Mouse (Mus musculus) urinary bladder, postnatal 36 days (tissue): ENCODE data around the gene Napsa.

Source experiments
- DNase-seq, 2 experiments: peaks; one replicate each; pipeline ENCODE4 v3.0.0; 2022; ENCODE audit warnings: low spot score in 2 of 2, mixed read lengths in 1 of 2

Gene Napsa

DNA sequence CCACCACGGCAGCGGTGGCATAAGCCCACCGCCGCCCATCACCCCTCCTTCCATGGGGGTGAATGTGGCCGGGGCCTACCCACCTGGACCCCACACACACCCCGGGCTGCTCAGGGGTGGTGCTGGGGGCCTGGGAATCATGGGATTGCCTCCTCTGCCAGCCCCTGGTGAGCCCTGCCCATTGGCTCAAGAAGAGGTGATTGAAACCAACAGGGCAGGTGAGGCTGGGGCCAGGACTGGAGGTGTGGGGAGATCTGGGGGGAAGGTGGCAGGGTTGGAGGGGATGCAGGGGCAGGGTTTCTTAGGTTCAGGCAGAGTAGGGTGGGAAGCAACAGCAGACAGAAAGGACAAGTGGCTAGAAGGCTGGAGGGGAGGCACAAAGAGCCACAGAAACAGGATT is 23.9 kb downstream of the Napsa start:
- DNase-seq: no peak

DNA sequence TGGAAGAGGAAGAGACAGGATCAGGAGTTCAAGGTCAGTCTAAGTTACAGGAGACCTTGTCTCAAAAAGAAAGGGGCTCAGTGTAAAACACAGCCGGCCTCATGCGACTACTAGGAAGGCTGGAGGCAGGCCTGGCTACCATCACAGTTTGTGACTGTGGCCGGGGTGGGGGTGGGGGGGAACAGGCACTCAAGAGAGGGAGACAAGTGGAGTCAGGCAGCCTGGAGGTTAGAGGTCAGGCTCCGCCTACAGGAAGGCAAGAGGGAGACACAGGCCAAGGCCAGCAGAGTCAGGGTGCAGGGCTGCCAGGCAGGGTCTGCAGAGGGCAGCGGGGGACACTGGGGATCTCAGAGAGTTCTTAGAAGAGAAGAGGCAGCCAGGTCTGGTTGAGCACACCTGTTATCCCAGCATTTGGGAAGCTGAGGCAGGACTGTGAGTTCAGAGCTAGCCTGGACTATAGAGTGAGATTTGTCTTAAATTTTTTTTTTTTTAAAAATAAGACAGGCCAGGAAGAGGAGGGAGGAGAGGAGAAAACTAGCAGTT is 24.9 kb downstream of the Napsa start:
- DNase-seq: no peak

DNA sequence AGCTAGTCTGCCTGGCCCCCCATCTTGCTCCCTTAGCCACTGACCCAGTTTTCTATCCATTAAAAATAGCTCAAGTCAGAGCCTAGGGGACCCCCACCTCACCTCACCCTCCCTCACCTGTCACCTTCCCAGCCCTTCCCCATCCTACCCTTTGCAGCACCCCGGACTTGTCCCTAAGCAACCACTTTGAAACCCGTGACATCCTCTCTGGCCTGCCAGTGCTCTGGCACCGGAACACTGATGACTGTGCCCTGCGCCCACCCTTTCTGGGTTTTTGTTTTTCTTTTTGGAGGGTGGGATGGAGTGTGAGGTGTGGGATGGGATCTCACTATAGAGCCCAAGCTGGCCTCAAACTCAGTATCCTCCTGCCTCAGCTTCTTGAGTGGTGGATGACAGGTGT is 25.5 kb downstream of the Napsa start:
- DNase-seq: no peak

DNA sequence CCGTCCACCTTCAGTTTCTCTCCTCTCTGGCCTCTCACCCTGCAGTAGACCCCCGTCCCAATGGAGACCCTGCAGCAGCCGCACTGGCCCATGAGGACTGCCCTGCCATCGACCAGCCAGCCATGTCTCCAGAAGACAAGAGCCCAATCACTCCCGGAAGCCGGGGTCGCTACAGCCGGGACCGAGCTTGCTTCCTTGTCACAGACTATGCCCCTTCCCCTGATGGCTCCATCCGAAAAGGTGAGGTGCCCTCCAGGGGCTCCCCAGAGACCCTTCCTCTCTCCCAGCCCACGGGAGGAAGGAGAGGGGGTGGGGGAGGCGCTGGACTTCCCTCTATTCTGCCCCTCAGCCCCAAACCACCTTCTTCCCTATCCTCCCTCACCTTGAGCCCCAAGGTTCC is 26.2 kb downstream of the Napsa start:
- DNase-seq: no peak

DNA sequence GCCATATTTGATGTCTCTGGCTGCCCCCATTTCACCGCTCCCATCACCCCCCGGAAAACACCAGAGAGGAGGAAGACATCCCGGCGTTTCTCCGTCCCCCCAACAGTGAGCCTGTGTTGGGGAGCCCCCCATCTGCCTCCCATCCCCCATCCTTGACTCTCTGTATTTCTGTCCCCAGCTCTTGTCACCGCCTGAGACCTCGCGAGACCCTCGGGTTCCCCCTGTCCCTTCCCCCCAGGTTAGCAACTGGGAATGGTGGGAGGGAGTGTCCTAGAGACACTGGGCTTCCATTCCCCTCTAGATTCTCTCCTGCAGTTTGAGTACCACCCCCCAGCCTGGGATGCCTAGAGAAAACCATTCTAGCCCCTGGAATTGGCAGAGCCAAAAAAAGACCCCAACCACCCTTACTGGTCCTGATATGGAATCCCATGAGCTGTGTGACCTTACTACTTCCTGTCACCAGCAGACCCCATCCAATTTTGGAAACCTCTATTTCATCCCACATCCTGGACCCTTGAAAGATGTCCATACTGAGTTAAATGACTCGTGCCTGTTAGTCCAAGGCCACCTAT is 28.6 kb downstream of the Napsa start:
- DNase-seq: no peak

DNA sequence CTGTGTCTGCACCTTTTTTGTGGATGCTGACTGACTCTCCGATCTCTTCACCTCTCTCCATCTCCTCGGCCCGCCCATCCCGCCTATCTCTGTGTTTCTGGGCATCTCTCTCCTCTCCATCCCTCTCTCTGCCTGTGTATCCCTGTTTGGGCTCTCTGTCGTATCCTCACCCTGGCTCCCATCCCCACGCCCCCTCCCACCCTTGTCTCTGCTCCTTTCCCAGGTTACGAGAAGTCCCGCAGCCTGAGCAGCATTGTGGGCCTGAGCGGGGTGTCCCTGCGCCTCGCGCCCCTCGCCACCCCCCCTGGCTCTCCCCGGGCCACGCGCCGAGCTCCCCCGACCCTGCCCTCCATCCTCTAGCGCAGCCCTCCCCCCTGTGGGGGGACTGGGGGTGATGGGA is 29.5 kb downstream of the Napsa start:
- DNase-seq: no peak

DNA sequence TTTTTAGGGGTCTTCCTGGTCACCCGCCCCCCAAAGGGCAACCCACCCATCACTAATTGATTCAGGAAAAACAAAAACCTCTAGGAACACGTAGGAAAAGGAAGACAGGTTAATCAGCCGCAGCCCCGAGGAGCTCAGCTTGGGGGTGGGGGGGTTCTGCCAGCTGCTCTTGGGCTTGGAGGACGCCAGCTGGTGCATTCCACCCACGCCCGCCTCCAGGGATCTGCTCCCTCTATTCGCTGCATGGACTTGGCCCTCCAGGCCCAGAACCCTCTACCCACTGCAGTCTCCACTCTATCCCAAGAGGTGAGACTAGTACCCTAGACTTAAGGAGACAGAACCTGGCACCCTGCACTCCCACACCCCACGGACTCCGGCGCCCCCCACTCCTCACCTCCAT is 30.3 kb downstream of the Napsa start:
- DNase-seq: no peak

DNA sequence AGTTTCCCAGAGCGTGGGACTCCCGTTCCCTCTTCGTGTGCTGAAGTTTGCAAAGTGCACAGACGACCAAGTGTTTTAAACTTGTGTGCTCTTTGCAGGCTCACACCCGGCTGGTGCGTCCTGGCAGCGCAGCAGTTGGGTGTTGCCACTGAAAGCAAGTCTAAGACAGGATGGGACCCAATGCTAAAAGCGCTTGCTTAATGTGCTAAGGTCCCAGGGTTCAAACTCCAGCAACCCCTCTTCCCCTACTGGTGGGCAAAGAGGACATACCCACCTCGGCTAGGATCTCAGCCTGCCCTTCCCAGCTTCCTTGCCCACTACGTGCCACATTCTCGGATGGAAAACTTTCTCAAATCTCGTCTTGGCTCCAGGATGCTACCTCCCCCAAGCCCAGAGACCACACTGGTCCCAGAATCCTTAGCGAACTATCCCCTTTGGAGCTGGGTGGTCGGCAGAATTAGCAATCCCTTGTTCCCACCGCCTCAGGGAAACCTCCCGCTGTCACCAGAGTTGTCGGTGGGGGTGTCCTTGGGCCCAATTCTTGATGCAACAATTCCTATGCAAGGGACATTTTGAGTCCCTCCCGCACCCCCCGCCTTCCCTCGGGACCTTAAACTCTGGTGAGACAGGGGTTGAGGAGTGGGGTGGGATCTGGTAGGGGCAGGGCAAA is 31.1 kb downstream of the Napsa start:
- DNase-seq: no peak

DNA sequence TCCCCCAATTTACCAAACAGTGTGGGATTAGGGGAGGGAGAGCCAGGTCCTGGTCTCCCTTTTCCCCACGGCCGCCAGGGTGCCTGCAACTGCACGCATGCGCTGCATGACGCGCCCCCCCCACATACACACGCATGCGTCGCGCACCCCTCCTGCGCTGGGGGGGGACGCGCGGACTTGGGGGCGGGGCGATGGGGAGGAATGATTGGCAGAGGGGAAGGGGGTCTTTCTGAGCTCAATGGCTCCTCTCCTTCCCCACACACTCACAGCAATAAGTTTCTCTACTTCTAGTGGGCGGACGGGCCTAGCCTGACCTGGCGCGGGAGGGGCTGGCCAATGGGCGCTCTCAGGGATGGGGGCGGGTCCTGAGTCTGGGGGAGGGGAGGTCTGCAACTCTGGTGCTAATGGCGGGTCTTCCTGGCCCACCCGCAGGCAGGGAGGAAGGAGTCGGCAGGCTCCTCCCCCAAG is 32.0 kb downstream of the Napsa start:
- DNase-seq: no peak

DNA sequence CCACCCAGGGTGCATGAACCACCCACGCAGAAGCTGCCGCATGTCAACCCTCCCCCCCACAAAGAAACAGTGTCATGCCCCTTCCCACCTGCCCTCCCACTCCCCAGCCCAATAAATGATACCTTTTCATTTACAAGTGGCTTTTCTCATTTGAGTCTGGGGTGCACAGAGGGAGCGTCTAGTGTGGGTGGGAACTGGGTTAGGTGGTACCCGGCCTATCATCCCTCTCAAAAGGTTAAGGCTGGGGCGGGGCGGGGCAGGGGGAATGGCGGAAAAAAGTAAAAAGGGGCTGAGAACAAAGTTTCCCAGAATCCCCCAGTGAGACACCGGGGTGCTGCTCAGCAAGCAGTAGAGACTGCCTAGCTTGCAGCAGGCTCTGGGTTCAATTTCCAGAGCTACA is 32.4 kb downstream of the Napsa start:
- no peak for DNase-seq

DNA sequence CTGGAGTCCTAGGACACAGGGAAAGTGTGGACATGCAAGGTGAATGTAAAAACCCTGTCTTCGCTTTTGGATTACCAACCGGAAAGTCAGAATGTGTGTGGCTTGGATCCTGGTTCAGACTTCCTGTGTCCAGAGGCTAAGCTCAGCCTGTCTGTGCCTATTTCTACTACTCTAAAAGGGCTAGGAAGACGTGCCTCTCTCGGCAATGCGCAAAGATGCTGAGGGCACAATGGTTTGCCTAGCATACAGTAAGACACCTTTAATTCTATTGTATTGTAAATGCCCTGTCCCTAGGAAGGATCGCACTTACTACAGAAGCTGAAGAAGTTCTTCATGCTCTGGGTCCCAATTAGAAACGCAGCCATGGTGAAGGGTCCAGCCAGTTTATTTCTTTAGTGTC is 33.3 kb downstream of the Napsa start:
- DNase-seq: no peak

DNA sequence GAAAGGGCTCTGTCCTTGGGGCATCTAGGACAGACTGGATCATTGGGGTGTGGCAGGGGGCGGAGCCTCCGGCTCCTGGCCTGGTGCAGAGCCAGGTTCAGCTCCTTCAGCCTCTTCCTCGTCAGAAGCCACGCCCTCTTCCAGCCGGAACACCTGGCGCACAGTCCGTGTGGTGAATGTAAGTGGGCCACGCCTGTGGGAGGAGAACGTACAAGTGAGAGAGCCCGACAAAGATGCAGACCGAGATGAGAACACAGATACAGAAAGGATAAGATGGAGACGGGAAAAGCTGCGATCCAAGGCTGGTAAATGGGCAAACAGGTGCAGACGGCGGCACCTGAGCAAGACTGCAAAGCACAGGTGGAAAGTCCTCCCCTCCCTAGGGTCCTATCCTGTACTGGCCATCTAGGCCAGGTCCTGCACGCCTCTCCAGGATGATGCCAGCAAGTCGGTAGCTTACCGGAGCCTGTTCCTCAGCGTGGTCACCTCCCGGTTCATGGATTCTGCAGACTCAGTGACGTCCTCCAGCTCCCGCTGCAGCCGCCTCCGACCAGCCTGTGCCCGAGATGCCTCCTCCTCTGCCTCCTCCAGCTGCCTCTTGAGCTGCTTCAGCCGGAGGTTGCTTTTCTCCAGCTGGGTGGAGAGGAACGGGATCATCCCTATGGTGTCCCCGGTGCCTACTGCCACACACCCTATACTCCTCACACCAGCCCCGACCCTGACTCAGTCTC is 34.2 kb downstream of the Napsa start:
- no peak for DNase-seq

DNA sequence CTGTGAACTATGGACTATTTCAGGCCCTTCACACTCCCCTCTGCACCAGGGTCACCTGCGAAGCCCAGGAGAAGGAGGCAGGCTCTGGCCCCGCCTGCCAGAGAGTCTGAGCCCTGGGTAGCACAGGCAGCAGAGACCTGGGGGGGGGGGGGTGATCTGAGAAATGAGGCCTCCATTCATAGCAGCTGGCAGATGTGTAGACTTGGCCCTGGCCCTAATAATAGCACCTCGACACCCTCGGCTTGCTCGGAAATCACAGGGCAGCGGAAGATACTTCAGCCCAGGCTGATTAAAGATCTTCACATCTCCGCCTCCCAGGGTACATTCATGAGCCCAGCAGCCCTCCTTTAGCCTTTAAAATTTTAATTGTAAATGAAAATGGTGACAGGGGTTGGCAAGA is 40.0 kb downstream of the Napsa start:
- no peak for DNase-seq

DNA sequence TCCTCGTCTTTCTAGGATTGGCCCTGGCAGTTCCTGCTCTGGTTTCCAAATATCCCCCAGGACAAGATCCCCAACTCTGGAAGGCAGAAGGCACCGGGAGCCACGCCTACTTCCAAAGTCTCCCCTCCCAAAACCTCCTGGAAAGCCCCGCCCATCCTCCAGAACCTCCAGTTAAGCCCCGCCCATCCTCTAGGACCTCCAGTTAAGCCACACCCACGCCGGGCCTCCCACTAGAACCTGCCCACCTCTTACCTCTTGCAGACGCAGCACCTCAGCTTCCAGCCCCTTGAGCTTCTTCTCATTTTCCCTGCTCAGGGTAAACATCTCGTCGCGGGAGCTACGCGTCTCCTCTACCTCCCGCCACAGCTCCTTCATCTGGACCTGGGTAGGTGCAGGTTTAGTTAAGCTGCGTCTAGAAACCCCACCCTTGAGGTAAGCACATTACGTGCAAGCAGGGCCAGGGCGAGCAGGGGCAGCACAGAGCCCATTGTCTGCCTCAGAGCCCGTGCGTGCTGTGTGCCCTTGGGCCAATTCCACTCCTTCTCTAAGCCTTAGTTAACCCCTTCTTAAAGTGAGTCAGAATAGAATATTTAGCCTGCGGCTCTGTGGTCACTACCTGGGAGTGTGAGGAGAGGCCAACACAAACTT is 42.0 kb downstream of the Napsa start:
- DNase-seq: no peak

DNA sequence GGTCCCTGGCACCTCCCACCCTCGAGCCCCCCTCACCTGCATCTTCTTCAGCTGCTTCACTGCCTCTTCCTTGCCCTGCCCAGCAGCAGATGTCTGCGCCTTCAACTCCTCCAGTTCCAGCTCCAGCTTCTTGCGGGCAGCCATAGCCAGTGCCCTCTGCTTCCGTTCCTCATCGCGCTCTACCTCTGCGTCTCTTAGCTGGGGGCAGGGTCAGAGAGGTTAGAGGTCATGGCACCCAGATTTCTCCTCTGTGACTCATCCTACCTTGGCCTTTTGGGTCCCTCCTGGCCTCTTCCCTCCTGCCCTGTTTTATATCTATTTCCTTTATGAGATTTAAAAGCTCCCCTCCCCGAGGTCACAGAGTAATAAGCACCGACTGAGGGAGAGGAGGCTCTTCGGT is 43.1 kb downstream of the Napsa start:
- DNase-seq: no peak

DNA sequence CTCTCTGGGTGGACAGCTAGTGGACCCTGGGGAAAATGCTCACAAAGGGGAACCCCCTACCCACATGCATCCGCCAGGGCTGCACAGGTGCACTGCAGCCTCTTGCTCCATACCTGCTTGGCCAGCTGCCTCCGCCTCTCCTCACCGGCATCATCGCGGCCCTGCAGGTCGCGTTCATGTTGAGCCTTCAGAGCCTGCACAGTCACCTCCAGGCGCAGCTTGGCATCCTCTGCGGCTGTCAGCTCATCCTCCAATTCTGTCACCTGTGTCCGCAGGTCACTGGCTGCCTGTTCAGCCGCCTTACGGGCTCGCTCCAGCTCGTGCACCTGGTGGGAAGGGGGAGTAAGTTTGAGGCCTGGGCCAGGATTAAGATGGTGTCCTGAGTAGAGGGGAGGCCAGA is 43.8 kb downstream of the Napsa start:
- no peak for DNase-seq

DNA sequence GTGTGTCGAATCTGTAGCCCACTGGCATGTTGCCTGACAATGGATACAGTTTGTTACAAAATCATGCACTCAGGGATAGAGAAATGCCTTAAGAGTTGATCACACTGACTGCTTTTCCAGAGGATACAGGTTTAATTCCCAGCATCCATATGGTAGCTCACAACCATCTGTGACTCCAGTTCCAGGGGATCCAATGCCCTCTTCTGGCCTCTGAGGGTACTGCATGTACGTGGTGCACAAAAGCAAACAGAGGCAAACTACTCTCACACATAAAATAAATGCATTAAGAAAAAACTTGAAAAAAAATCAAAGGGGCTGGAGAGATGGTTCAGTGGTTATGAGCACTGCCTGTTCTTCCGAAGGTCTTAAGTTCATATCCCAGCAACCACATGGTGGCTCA is 44.9 kb downstream of the Napsa start:
- no peak for DNase-seq

DNA sequence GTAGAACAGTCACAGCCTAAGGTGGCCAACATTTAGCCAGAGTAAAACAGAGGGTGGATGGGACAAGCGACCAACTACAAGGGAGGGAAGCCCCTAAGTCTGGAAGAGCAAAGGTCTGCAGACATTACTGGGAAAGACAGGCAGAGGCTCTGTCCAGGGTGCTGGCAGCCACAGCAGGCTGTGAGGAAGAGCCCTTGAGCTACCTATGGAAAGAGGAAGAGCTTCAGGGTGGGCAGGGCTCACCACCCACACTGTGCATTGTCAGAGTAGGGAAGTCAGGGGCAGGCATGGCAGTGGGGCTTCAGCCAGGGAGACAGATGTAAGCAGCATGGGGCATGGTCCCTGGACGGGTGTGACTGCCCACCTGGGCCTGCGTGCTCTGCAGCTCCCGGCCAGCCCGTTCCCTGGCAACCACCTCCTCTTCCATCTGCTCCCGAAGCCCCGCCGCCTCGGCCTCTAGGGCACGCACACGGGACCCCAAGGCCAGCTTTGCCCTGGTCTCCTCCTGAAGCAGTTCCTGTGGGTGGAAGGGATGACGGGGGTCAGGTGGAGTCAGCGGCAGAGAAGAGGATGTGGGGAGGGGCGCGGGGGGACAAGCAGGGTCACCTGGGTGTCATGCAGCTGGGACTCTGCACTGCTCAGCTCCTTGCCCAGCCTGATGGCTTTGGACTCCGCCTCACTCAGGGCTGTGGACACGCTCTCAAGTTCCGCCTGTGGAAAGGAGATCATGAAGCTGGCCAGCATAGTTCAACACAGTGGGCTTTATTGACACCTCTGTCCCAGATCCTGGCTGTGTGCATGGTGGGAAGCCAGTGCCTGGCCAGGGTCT is 51.7 kb downstream of the Napsa start:
- DNase-seq: no peak

DNA sequence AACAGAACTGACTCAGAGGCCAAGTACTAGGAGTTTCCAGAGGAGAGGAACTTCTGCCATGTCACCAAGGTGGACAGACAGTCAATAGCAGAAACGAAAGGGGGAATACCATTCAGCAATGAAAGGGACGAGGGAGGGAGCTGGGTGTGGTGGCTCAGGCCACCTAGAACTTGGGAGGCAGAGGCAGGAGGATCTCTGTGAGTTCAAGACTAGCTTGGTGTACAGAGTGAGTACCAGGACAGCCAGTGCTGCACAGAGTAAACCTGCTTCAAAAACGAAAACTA is 52.3 kb downstream of the Napsa start:
- DNase-seq: no peak

DNA sequence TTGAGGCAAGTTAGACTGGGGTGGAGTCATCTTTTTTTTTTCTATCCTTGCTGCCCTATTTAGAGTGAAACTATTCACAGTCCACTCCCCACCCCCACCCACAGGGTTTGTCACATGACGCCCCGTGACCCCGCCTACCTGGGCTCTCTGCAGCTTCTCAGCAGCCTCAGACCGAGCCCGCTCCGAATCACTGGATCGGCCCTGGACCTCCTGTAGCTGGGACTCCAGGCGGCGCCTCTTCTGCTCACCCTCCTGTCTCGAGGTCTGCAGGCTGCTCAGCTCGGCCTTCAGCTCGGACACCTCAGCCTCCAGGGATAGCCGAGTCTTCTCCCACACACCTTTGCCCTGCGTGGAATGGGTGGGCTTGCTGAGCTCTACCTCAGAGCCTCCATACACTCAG is 52.6 kb downstream of the Napsa start:
- no peak for DNase-seq

DNA sequence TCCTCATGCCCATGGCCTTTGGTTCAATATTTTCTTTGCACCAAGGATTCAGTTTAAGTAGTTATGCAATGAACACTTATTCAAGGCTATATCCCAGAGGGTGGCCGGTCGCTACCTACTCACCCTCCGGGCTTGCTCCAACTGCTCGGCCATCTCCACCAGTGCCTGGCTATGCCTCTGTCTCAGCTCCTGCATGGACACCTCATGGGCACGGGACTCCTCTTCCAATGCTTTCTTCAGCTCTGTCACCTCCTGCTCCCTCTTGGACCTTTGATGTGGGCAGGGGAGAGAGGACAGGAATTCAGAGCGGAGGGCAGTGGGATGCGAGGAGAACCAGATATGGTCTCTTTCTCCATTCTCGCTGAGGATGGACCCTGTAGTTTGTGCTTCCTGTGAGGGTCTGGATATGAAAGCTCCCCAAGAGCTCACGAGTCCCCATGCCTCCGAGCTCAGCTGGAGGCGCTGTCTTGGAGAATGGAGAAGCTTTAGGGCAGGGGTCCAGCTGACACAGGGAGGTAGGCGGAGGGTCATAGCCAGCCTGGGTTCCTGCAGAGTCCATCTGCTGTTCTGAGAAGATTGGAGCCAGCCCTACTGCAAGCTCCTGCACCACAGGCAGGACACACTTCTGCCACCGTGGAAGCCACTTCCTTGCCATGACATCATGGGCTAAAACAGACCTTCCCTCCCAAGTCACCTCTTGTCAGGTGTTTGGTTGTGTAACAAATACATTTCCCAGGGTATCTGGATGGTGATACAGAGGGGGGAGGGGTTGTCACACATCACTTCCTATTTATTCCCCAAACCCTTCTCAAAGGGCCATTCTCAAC is 53.3 kb downstream of the Napsa start:
- DNase-seq: no peak
